Mouse (Mus musculus) layer of hippocampus, postnatal 14 days (tissue): ENCODE results near the gene Foxf2. TPM values are rescaled to one million over a fixed set of nuclear protein-coding genes. Genes with fewer than 3 reads are reported as not detected.

Experiments
- microRNA-seq, 2 experiments: library from miRNA; unstranded; fragments of <30 nt; microRNA quantifications; one replicate each; pipeline ENCODE4 v1.2.0; 2021
- total RNA-seq, 2 experiments: library from RNA; stranded (reverse); gene quantifications; 2 replicates each; pipeline ENCODE4 v1.2.3; 2021

Foxf2 gene
- total RNA-seq, 2 experiments from 2014 or later = 7.0 to 7.5 TPM

Small RNA genes lying within 50 kb of the gene (microRNA-seq; reads per million reads assigned to microRNA genes)
- gene Gm27516 = 0 reads per million in 2 experiments

Other genes starting within 250 kb of the Foxf2 start
- 1 to 10 TPM; 3.2 to 3.4 TPM for gene Foxq1, start 69.7 kb upstream of the Foxf2 start, total RNA-seq
- under 1 TPM; 0.53 to 0.62 TPM for gene A530084C06Rik, start 66.5 kb upstream of the Foxf2 start, total RNA-seq
- gene Foxc1, start 180.8 kb downstream of the Foxf2 start, total RNA-seq = 1 to 10 TPM; 5.4 to 6.1 TPM